Mouse (Mus musculus) heart, embryonic 14.5 days (tissue): ENCODE data around the gene Katna1. TPM values are rescaled to one million over a fixed set of nuclear protein-coding genes. Genes with fewer than 3 reads are reported as not detected.

ENCODE experiments used
- ATAC-seq: fragments of 200-750 bp; cut with Nextera tagmentation; 2 replicates; pipeline ENCODE4 v1.8.0; 2017; ENCODE audit warnings: low read depth, moderate TSS enrichment; ENCODE audit not compliant: insufficient number of reproducible peaks, insufficient read depth, low FRiP score
- H3K27ac ChIP-seq, 2 experiments: fragments of 200-500 bp in 1 of 2; fragments of 300-500 bp in 1 of 2; sonication (generic) in 1 of 2; replicated peaks in 1 of 2; 2 replicates each; pipeline ENCODE4 v1.5.1; 2012 to 2014; ENCODE audit warnings: low read depth in 2 of 2, low read length in 2 of 2, control low read depth in 1 of 2, mild to moderate bottlenecking in 1 of 2, mixed read lengths in 1 of 2; ENCODE audit not compliant: control insufficient read depth in 1 of 2, insufficient read depth in 1 of 2
- H3K27me3 ChIP-seq: fragments of 300-500 bp; sonication (generic); 2 replicates; pipeline ENCODE4 v1.6.1; 2014; ENCODE audit warnings: mild to moderate bottlenecking, low read length, control low read depth; ENCODE audit not compliant: control insufficient read depth, insufficient read depth
- H3K36me3 ChIP-seq: fragments of 300-500 bp; sonication (generic); 2 replicates; pipeline ENCODE4 v1.6.1; 2014; ENCODE audit warnings: mild to moderate bottlenecking, control low read depth, low read length, mixed read lengths; ENCODE audit not compliant: control insufficient read depth, insufficient read depth
- H3K4me1 ChIP-seq, 2 experiments: fragments of 200-500 bp in 1 of 2; fragments of 300-500 bp in 1 of 2; sonication (generic) in 1 of 2; 2 replicates each; pipeline ENCODE4 v1.6.1; 2012 to 2014; ENCODE audit warnings: low read length in 2 of 2, control low read depth in 1 of 2, mixed read lengths in 1 of 2; ENCODE audit not compliant: control insufficient read depth in 2 of 2, insufficient read depth in 2 of 2
- H3K4me2 ChIP-seq: fragments of 300-500 bp; sonication (generic); 2 replicates; pipeline ENCODE4 v1.6.1; 2014; ENCODE audit warnings: mild to moderate bottlenecking, low read length
- H3K4me3 ChIP-seq, 2 experiments: fragments of 200-500 bp in 1 of 2; fragments of 300-500 bp in 1 of 2; sonication (generic) in 1 of 2; 2 replicates each; pipeline ENCODE4 v1.5.1; 2012 to 2014; ENCODE audit warnings: low read length in 2 of 2, mild to moderate bottlenecking in 2 of 2, control low read depth in 1 of 2, low read depth in 1 of 2, moderate library complexity in 1 of 2; ENCODE audit not compliant: control insufficient read depth in 1 of 2, insufficient read depth in 1 of 2
- H3K9ac ChIP-seq: fragments of 300-500 bp; sonication (generic); 2 replicates; pipeline ENCODE4 v1.6.1; 2014; ENCODE audit warnings: mild to moderate bottlenecking, low read length
- H3K9me3 ChIP-seq: fragments of 300-500 bp; sonication (generic); 2 replicates; pipeline ENCODE4 v1.6.1; 2016; ENCODE audit warnings: low read length, control low read depth; ENCODE audit not compliant: control insufficient read depth
- WGBS: fragments of 180-500 bp; shearing (Covaris S2); extraction: QIAGEN DNeasy Blood & Tissue Kit; methylation state at CpG from one replicate; pipeline ENCODE4 v1.1.7; 2014; 5-methylcytosine and 5-hydroxymethylcytosine counted together
- polyA plus RNA-seq: library from polyadenylated mRNA; unstranded; fragments of >200 nt; fragmentation: Nextera tagmentation; extraction: Ambion mirVana; gene quantifications from 2 replicates; pipeline ENCODE4 v1.2.1, GENCODE M21; 2014

Katna1 gene
- 33.5 and 34.2 TPM in 2 replicates for polyA plus RNA-seq

- peak within 1 kb of the TSS; percentile 69 to 76 for H3K4me3 ChIP-seq
- H3K27me3 ChIP-seq = no peaks in the 10 kb centered on the region
- H3K9ac ChIP-seq = peak within 1 kb of the TSS; percentile 78
- no peaks in the 10 kb centered on the region for H3K36me3 ChIP-seq
- no peaks in the 10 kb centered on the region for H3K9me3 ChIP-seq
- H3K27ac ChIP-seq = peak within 1 kb of the TSS in 1 of 2 experiments; percentile 28; a peak in 2 of 4 replicates
- WGBS = under 1% methylated on average over 49 of the region's 49 CpGs
- peaks cover 0 to 3% of the 10 kb centered on the region in 2 experiments; a peak in 2 of 4 replicates for H3K4me1 ChIP-seq
- peak within 1 kb of the TSS; percentile 92 for H3K4me2 ChIP-seq
- ATAC-seq = peak; percentile 98
These were observed at the start of gene Katna1 for GRCm38 (mm10) chr10:7725751-7726500. TSS of gene Katna1 (plus strand) at chr10:7726000.

- H3K9me3 ChIP-seq = no peaks in the 10 kb centered on the region
- H3K4me2 ChIP-seq = peak within 1 kb of the TSS; percentile 92
- peak within 1 kb of the TSS; percentile 98 to 99 for H3K27ac ChIP-seq
- peak; percentile 82 for ATAC-seq
- peaks cover 6 to 29% of the 10 kb centered on the region in 2 experiments for H3K4me1 ChIP-seq
- peaks cover 36% of the 10 kb centered on the region for H3K36me3 ChIP-seq
- H3K27me3 ChIP-seq = no peaks in the 10 kb centered on the region
- peak within 1 kb of the TSS; percentile 94 to 98 for H3K4me3 ChIP-seq
- peak within 1 kb of the TSS; percentile 99 for H3K9ac ChIP-seq
- WGBS = under 1% methylated on average over 55 of the region's 65 CpGs
These were observed 45.0 kb upstream of the Katna1 start, which contains the start of the genes Pcmt1 and Lats1 for GRCm38 (mm10) chr10:7680731-7681301. TSS of gene Pcmt1 (minus strand) at chr10:7681136. TSS of gene Lats1 (plus strand) at chr10:7681214.

- peak overlapping the region; percentile 98 to 99 for H3K27ac ChIP-seq
- H3K4me3 ChIP-seq = peak overlapping the region; percentile 94 to 98
- peaks cover 29% of the 10 kb centered on the region for H3K36me3 ChIP-seq
- peak; percentile 85 for ATAC-seq
- peak overlapping the region; percentile 92 for H3K4me2 ChIP-seq
- H3K4me1 ChIP-seq = peaks cover 6 to 32% of the 10 kb centered on the region in 2 experiments
- no peaks in the 10 kb centered on the region for H3K9me3 ChIP-seq
- H3K9ac ChIP-seq = peak overlapping the region; percentile 99
- no peaks in the 10 kb centered on the region for H3K27me3 ChIP-seq
- under 1% methylated on average over 52 of the region's 64 CpGs for WGBS
These were observed 44.3 kb upstream of the Katna1 start for GRCm38 (mm10) chr10:7681343-7682025.

- Histone ChIP-seq H3K4me3 (peak overlapping the region; percentile 94 to 98), H3K27ac (peak overlapping the region in 1 of 2 experiments; percentile 99; a peak in 3 of 4 replicates), H3K9me3 (no peaks in the 10 kb centered on the region), H3K4me1 (peaks cover 6 to 34% of the 10 kb centered on the region in 2 experiments), H3K4me2 (peak overlapping the region; percentile 92), H3K9ac (peak overlapping the region; percentile 99), H3K36me3 (peaks cover 22% of the 10 kb centered on the region), H3K27me3 (no peaks in the 10 kb centered on the region)
- no peak for ATAC-seq
- 52% methylated on average over 3 of the region's 3 CpGs for WGBS
These were observed 43.6 kb upstream of the Katna1 start for GRCm38 (mm10) chr10:7682249-7682648.

- H3K27ac ChIP-seq = no peak overlapping the region
- no peak overlapping the region for H3K4me2 ChIP-seq
- H3K4me3 ChIP-seq = no peak overlapping the region
- H3K36me3 ChIP-seq = peaks cover 10% of the 10 kb centered on the region
- H3K27me3 ChIP-seq = no peaks in the 10 kb centered on the region
- H3K4me1 ChIP-seq = peaks cover 4 to 39% of the 10 kb centered on the region in 2 experiments; a peak in 3 of 4 replicates
- 68% methylated on average over 6 of the region's 6 CpGs for WGBS
- no peaks in the 10 kb centered on the region for H3K9me3 ChIP-seq
- no peak for ATAC-seq
- H3K9ac ChIP-seq = no peak overlapping the region
These were observed 38.9 kb upstream of the Katna1 start for GRCm38 (mm10) chr10:7686902-7687301.

- no peak overlapping the region for H3K27ac ChIP-seq
- H3K9ac ChIP-seq = no peak overlapping the region
- no peaks in the 10 kb centered on the region for H3K27me3 ChIP-seq
- peaks cover 0 to 7% of the 10 kb centered on the region in 2 experiments; a peak in 2 of 4 replicates for H3K4me1 ChIP-seq
- no peak overlapping the region for H3K4me2 ChIP-seq
- ATAC-seq = no peak
- peaks cover 90% of the 10 kb centered on the region for H3K36me3 ChIP-seq
- no peaks in the 10 kb centered on the region for H3K9me3 ChIP-seq
- no peak overlapping the region for H3K4me3 ChIP-seq
These were observed 30.5 kb upstream of the Katna1 start for GRCm38 (mm10) chr10:7695286-7695685.

GRCm38 (mm10) chr10:7700120-7700519 is 25.7 kb upstream of the Katna1 start:
- H3K9ac ChIP-seq = no peak overlapping the region
- no peak overlapping the region for H3K27ac ChIP-seq
- 81% methylated on average over 3 of the region's 3 CpGs for WGBS
- no peaks in the 10 kb centered on the region for H3K4me1 ChIP-seq
- peaks cover 96% of the 10 kb centered on the region for H3K36me3 ChIP-seq
- no peak overlapping the region for H3K4me2 ChIP-seq
- no peak for ATAC-seq
- H3K4me3 ChIP-seq = no peak overlapping the region
- H3K9me3 ChIP-seq = no peaks in the 10 kb centered on the region
- H3K27me3 ChIP-seq = no peaks in the 10 kb centered on the region
